Mouse (Mus musculus) fat pad, adult 2 months (tissue): ENCODE measurements around the gene Klhl12.
"Not testable (repeated sequence)": the region's sequence is repeated elsewhere in the genome, so short reads cannot be mapped to it uniquely, and the experiment has no call there.

Source experiments
- DNase-seq: peaks from one replicate; pipeline ENCODE4 v3.0.0-alpha.2; 2011; ENCODE audit warnings: low read depth, low spot score; ENCODE audit errors: extremely low read depth

Klhl12 gene

DNA sequence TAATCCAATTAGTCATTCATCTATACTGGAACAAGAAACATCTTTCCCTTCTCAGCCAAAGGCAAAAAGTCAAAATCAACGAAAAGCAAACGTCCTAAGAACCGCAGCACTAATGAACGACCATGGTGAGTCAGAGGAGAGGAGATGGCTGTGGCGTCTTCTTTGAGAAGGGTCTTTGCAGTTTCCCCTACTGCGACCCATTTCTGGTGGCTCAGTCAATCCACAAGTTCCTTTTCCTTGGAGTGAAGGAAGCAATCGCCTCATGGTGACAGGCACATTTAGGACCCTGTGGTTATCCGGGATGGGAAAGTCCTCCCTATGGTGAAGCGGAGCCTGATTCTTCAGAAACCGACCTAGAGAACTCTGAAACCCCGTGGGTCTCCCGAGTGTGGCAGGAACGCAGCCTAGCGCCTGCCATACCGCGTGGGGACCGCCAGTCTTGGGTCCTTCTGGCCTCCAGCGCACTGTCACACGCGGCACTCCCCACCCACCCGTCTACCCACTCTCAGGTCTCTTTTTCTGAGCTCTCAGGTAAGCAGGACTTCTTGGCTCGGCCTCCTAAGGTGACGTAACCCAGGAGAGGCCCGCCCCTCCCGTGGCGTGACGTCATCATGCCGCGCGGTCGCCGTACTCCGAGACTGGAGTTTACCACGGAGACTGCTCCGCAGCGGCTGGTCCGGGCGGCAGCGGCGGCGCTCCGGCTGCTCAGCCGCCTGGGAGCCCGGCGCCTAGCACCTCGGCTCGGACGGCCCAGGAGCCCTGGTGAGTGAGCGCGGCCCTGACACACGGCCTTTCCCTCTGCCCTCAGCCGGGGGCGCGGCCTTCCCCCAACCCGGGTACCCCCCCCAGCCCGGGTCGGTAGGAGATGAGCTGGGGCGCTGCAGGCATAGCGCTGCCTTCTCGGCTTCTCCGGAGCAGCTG, at the start of gene Klhl12:
Gene Klhl12 (plus strand): TSS at position 628 of the 921 bp plus-strand sequence.
- DNase-seq, result peak; percentile 25

DNA sequence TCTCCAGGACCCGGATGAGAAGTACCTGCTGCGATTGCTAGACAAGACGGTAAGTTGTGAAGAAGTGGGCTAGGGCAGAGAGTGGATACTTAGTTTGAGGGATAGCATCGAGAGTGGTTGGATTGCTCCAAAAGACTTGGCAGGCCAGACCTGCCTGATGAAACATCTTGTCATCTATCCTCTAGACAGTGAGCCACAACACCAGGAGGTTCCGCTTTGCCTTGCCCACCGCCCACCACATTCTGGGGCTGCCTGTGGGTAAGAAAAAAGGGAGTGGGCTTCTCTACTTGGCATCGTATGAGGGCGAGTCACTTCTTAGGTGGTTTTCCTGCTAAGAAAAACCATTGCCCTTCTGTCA, 48.9 kb upstream of the Klhl12 start:
- DNase-seq, result no peak

DNA sequence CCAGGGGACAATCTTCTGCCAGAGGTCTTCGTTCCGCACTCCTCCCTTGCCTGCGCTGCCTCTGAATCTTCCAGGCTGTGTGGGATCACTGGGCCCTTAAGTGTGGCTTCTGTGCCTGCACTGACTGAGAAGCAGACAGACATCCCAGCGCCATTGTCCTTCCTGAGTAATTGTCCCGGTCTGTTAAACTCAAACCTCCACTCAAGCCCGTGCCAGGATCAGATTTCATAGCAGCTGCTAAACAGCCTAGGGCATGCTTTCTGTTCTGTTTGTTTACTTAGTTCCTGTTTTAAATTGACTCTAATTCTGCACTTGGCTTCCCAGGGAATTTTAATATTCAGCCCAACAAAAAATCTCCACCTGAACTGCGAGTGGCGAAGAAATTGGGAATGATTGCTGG, 47.3 kb upstream of the Klhl12 start:
- DNase-seq, result no peak

DNA sequence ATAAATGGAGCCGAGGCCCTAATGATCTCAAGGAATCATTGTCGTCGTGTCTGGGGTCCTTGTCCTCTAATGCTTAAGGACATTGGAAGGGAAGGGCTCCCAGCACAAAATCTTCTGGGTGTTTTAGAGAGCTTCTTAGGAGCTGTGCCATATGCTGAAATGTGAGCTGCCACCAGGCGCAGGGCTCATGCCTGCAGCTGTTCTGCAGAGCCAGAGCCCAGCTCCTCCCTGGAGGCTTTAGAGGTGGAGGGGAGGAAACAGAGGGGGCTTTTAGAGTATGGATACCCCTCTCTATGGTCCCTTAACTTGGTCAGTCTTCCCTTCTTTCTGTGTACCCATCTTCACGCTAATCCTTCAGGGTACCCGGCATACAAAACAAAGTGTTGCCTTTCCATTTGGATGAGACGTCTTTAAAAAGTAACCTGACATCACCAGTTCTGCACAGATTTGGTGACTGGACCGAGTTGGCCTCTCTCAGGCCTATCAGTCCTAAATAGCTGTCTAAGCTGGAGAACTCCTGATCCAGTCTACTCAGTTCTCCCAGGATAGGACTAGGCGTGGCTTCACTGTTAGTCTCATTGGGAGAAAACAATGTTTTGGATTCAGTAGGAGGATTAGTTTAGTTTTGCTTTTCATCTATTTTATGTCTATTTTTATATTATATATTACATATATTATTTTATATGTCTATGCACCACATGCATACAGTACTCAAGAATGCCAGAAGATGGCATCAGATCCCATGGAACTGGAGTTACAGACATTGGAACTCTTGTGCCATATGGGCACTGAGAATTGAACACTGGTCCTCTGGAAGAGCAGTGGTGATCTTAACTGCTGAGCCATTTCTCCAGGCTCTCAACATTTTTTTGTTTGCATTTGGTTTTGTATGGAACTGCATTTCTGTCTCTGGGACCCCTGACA, 43.4 kb upstream of the Klhl12 start:
- no peak for DNase-seq

DNA sequence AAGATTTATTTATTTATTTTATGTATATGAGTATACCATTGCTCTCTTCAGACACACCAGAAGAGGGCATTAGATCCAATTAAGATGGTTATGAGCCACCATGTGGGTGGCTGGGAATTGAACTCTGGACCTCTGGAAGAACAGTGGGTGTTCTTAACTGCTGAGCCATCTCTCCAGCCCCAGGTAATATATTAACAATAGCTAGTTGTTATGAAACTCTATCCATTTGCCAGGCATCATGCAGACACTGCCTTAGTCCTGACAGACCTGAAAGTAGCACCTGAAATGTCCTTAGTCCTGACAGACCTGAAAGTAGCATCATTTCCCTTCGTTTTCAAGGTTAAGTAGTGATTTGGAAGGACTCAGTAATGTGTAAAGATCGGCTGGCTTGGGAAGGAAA, 41.3 kb upstream of the Klhl12 start:
- peak; percentile 58 for DNase-seq

DNA sequence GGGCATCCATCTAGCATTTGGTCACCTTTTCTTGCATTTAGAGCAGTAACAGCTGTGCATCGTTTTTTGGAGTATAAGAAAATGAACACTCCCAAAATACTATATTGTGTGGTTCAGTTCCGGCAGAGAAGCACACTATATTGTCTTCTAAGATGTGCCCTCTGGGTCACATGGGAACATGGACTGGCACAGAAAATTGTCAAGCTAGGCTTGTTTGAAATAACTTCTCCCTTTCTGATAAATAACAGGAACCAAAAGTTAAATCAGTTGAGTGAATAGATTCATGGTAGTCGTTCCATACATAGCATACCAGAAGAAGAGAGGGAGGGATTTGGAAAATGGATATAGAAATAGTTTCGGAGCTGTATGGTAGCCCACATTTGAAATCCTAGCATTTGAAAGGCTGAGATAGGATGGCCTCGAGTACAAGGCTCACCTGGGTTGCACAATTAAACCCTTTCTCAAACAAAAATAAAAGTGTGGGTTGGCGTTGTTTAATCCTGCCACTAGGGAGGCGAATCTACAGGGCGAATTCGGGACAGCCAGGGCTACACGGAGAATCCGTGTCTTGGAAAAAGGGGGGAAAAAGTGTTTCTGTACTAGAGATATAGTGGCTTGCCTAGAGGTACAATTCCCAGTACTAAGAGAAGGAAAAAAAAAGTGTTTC, 40.7 kb upstream of the Klhl12 start:
- peak; percentile 45 for DNase-seq

DNA sequence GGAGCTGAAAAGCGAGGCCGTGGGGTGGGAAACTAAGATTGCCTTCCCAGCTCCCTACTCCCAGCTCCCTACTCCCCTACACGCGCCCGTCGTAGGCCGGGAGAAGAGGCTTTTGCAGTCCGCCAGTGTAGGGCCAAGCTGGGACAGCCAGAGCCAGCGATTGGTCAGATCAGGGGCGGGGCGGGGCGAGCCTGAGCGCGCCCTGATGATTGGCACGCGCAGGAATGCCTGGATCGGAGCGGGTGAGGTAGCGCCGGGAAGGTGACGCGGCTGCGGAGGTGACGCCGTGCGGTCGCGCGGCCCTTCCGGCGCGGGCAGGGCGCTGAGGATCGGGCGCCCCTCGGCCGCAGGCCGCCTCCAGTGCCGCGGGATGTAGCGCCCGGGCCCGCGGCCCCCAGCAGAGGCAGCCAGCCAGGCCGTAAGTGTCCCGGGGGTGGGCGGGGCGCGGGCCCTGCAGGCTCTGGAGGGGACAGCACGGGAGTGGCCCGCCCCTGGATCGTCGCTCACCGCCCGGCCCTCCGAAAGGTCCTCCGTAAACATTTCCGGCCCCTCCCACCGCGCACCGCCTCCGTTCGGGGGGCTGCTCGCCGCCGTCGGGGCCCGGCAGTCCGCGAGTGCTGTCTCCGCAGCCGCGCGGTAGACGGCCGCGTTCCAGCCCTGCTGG, 40.0 kb upstream of the Klhl12 start, which contains the start of gene Adipor1:
Gene Adipor1 (plus strand): TSS at position 211 of the 664 bp plus-strand sequence.
- DNase-seq, result peak; percentile 54

DNA sequence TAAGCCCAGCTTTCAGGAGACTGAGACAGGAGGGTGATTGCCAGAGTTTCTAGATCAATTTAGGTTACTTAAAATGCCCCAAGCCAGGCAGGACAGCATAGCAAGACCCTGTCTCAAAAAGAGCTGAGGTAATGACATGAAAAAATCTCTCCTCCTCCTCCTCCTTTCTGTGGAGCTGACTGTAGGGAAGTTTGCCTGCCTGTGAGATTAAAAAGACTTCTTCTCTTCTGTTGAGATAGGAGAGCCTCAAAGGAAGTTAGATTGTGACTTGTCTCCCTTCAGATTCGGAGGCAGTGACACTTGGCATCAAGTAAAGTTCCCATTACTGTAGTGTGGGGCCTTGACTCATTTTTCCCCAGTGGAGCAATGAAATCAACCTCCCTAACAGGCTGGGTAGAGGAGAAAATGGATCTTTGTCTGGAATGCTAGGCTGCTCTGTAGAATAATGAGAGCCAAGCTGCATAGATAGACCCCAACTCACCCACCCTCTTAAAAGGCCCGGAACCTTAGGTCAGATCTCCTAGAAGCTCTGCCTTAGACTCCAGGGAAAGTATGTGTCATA, 36.8 kb upstream of the Klhl12 start:
- no peak for DNase-seq

DNA sequence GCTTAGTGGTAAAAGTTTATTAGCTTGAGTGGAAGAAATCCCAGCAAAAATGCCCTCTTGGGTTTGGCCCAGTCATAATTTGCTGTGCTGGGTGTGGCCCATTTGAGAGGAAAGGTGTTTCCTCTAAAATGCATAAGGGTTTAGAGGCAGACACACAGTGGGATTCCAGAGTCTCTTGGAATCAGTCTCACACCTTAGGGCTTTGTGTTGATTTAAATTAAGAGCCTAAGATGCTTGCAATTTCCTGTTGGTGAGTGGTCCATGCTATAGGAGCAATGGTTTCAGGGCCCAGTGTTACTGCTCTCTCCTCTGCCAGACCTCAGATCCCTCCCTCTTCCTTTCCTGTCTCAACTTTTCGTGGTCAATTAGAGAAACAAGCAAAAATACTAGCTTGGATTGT, 36.2 kb upstream of the Klhl12 start:
- no peak for DNase-seq

DNA sequence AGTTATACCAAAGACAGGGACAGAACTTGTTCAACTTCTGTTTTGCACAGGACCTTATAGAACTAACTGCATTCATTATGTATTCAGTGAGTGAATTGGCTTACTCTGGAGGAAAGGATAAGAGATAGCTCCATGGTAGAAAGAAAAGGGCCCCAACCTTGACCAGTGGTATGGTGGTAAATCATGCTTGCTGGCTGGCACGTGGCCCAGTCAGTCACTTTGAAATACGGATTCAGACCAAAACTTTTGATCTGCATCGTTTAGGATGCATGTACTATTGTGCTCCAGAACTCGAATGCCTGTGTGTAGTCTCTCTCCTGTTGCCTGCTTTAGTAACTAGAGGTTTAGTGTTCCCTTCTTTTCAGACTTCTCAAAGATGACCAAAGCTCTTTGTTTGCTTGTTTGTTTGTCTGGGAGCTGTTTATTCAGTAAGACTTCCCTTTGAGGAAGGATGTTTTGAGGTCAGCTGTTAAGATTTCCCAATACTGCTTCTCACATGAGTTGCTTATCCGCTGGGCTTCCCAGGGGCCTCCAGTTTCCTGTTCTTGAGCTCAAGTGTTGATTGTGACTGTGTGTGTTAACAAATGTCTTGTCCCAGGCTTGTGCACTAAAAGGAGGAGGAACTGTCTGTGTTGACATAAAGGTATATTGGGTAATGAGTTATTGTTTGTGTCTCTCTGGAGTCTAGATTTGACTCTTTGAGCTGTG, 35.4 kb upstream of the Klhl12 start:
- no peak for DNase-seq

DNA sequence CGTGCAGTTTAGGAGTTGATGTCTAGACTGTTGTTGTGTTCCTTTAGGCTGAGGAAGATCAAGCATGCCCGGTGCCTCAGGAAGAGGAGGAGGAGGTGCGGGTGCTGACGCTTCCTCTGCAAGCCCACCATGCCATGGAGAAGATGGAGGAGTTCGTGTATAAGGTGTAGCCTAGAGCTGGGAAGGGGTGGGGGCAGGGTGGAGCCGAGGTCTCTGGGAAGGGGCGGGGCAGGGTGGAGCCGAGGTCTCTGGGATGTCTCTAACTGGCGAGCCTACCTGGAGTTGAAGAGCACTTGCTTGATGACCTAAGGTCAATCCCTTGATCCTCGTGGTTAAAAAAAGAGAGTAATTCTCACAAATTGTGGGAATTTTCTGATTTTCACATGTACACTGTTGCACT, 31.4 kb upstream of the Klhl12 start:
- no peak for DNase-seq

DNA sequence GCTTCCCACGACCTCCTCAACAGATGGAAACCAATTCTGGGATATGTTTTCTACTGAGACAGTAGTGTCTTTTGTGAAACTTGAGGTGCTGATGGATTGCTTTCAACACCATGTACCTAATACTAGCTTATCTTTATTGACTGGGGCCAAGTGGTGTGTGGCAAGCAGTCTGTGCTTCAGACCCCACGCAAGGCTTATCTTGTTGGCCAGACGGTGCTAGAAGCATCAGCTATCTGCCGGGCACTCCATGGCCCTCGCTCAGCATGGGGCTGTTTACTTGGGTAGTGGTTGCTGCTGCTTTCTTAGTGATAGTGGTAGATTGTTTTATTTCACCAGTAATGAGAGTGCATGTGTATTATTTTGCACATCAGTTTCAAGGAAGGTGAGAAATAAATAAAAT, 29.0 kb upstream of the Klhl12 start:
- DNase-seq, result no peak

DNA sequence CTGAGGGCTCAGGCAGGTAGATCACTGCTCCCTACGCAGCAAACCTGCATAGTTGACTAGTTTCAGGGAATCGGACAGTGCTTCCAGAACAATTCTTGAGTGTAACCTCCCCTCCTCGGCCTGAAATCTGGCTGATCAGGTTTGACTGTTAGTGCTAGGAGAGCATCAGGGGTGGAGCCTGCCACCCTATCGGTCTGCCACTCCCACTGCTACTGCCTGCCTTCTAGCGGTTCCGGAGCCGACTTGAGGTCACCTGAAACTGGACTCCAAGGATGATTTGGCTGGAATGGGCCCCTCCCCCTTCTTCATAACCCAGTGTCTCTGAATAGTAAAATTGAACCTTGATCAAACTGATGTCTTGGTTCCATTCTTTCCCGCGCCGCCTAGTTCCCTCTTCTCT, 22.3 kb upstream of the Klhl12 start:
- DNase-seq, result no peak

DNA sequence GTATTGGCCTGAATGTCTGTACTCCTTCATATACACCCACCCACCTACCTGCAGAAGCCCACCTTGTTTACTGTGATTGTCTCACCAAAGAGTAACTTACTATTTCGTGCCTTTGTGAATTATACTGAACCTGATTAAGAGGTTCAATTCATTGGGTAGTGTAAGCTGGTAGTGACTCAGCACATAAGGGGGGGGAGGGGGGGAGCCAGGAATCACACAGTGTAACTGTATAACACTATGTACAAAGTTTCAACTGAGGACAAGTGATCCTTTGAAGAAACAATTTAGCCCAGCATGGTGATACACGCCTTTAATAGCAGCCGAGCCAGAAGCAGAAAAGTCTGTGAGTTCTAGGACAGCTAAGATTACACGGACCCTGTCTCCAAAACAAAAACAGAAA, 21.9 kb upstream of the Klhl12 start:
- DNase-seq, result no peak

DNA sequence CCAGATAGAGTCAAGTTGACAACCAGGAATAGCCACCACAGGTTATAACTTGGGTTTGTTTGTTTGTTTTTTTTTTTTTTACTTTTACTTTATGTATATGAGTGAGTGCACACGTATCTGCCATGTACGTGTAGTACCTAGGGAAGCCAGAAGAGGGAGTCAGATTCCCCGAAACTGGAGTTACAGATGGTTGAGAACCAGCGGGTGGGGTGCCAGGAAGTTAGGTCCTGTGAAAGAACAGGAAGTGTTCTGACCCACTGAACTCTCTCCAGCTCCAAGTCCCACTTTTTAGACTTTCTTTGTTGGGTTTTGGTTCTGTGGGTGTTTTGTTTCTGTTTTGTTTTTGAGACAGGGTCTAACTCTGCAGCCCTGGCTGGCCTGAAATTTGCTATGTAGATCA, 19.9 kb upstream of the Klhl12 start:
- DNase-seq, result no peak

DNA sequence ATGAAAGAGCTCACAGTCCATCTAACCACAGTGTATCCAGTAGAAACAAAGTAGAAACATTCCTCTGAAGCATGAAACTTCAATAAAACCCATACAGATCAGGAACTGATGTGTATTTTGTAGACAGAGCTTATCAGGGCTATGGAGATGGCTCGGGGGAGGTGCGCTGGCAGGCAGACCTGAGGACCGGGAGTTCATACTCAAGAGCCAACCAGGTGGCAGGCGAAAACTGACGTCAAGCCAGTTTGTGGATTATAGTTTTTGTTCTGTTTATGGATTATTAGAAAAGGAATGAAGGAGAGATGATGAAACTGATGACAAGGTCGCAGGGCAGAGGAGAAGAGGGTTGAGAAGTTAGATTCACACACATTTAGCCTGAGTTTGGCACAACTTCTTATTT, 14.9 kb upstream of the Klhl12 start:
- no peak for DNase-seq

DNA sequence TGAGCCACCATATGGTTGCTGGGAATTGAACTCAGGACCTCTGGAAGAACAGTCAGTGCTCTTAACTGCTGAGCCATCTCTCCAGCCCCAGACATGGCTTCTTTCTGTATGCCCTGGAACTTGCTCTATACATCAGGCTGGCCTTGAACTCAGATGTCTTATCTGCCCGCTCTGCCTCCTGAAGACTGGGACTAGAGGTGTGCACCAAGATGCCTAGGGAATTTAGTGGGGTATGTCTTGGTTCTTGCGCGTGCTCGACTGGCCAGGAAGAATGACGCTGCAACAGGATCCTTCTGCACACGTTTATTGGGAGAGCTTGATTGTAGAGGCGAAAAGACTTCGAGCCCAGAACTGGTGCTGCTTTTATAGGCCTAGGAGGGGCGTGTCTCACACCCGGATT, 13.6 kb upstream of the Klhl12 start:
- not testable (repeated sequence) for DNase-seq

DNA sequence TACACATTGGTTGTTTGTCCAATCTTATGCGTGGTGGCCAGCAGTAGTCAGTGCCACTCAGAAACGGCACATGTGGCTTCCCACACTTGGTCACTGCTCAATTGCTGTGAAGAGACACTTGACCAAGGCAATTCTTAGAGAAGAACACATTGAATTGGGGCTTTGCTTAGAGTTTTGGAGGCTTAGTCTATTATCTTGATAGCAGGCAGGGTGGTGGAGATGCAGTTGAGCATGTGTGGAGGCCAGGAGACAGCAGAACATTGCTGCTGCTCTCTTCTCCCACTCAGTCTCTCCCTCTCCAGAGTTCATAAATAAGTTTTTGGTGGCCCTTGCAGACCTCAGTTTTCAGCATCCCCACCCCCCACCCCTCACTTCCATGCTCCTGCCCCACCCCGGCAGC, 12.9 kb upstream of the Klhl12 start:
- DNase-seq, result no peak

DNA sequence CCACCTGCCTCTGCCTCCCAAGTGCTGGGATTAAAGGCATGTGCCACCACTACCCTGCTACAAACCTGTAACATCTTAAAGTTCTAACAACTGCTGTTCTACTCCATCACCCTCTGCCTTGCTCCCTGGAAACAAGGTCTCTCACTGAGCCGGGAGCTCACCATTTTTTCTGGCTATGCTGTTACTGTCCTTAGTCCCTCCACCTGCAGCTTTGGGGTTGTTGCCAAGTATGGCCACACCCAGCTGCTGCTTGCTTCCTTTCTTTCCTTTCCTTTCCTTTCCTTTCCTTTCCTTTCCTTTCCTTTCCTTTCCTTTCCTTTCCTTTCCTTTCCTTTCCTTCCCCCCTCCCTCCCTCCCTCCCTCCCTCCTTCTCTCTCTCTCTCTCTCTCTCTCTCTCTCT, 12.0 kb upstream of the Klhl12 start:
- DNase-seq, result not testable (repeated sequence)

DNA sequence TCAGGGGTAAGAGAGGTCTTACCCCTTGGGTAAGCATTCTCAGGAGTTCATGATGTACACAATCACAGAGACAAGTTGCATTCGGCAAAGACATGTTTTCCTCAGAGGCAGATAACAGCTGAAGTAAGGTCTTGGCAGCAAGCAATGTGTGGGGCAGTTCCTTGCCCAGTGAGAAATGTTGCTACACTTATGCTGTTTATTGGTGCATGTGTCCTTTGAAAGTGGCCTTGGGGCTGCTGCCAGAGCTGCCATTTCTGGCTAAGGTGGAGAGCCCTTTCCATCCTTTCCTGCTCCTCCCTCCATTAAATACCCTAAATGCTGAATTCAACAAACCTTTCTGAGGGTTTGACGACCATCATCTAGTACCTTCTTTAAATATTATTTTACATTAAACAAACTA, 9.9 kb upstream of the Klhl12 start:
- DNase-seq, result no peak
